Mouse (Mus musculus) midbrain, embryonic 11.5 days (tissue): Measurements from ENCODE around the gene Dennd1c. TPM values are rescaled to one million over a fixed set of nuclear protein-coding genes. Genes with fewer than 3 reads are reported as not detected.

Experiments used
- ATAC-seq: fragments of 200-750 bp; cut with Nextera tagmentation; 2 replicates; pipeline ENCODE4 v1.8.0; 2017; ENCODE audit warnings: moderate TSS enrichment, moderate library complexity; ENCODE audit not compliant: low FRiP score
- DNase-seq: peaks from one replicate; pipeline ENCODE4 v3.0.0; 2015; ENCODE audit warnings: low spot score; ENCODE audit errors: missing footprints
- H3K27ac ChIP-seq: fragments of 300-500 bp; sonication (generic); 2 replicates; pipeline ENCODE4 v1.5.1; 2014; ENCODE audit warnings: low read depth, low read length
- H3K27me3 ChIP-seq: fragments of 300-500 bp; sonication (generic); 2 replicates; pipeline ENCODE4 v1.6.1; 2014; ENCODE audit warnings: mild to moderate bottlenecking, low read length, moderate library complexity, mixed read lengths; ENCODE audit not compliant: control insufficient read depth, insufficient read depth
- H3K36me3 ChIP-seq: fragments of 300-500 bp; sonication (generic); 2 replicates; pipeline ENCODE4 v1.6.1; 2014; ENCODE audit warnings: mild to moderate bottlenecking, low read length, moderate library complexity, mixed read lengths; ENCODE audit not compliant: control insufficient read depth, insufficient read depth
- H3K4me1 ChIP-seq: fragments of 300-500 bp; sonication (generic); 2 replicates; pipeline ENCODE4 v1.6.1; 2014; ENCODE audit warnings: low read length; ENCODE audit not compliant: control insufficient read depth, insufficient read depth
- H3K4me2 ChIP-seq: fragments of 300-500 bp; sonication (generic); 2 replicates; pipeline ENCODE4 v1.6.1; 2014; ENCODE audit warnings: mild to moderate bottlenecking, moderate library complexity
- H3K4me3 ChIP-seq: fragments of 300-500 bp; sonication (generic); 2 replicates; pipeline ENCODE4 v1.5.1; 2014; ENCODE audit warnings: low read depth, low read length
- H3K9ac ChIP-seq: fragments of 300-500 bp; sonication (generic); 2 replicates; pipeline ENCODE4 v1.6.1; 2014; ENCODE audit warnings: low read length
- H3K9me3 ChIP-seq: fragments of 300-500 bp; sonication (generic); 2 replicates; pipeline ENCODE4 v1.6.1; 2016; ENCODE audit warnings: low read length; ENCODE audit not compliant: control insufficient read depth
- WGBS: fragments of 180-500 bp; shearing (Covaris S2); extraction: QIAGEN DNeasy Blood & Tissue Kit; methylation state at CpG from one replicate; pipeline ENCODE4 v1.1.7; 2014; 5-methylcytosine and 5-hydroxymethylcytosine counted together
- polyA plus RNA-seq: library from polyadenylated mRNA; unstranded; fragments of >200 nt; fragmentation: Nextera tagmentation; extraction: Ambion mirVana; gene quantifications from 2 replicates; pipeline ENCODE4 v1.2.1, GENCODE M21; 2014

Gene Dennd1c
- polyA plus RNA-seq, 1 experiment from 2014 or later: 2.2 TPM

- H3K27me3 ChIP-seq: no peaks in the 10 kb centered on the region
- no peak overlapping the region for H3K9ac ChIP-seq
Measured at GRCm38 (mm10) chr17:57038978-57039377, 39.3 kb downstream of the Dennd1c start.

GRCm38 (mm10) chr17:57032854-57033253 is 45.5 kb downstream of the Dennd1c start:
- no peak overlapping the region for H3K9ac ChIP-seq
- WGBS: 77% methylated on average over 4 of the region's 4 CpGs

More at GRCm38 (mm10) chr17:57038978-57039377, 39.3 kb downstream of the Dennd1c start:
- Histone ChIP-seq H3K4me2 (no peak overlapping the region), H3K36me3 (no peaks in the 10 kb centered on the region), H3K9me3 (no peaks in the 10 kb centered on the region), H3K4me3 (no peak overlapping the region), H3K27ac (no peak overlapping the region), H3K4me1 (no peaks in the 10 kb centered on the region)
- DNase-seq: no peak
- ATAC-seq: no peak
- WGBS: 39% methylated on average over 8 of the region's 8 CpGs

DNA sequence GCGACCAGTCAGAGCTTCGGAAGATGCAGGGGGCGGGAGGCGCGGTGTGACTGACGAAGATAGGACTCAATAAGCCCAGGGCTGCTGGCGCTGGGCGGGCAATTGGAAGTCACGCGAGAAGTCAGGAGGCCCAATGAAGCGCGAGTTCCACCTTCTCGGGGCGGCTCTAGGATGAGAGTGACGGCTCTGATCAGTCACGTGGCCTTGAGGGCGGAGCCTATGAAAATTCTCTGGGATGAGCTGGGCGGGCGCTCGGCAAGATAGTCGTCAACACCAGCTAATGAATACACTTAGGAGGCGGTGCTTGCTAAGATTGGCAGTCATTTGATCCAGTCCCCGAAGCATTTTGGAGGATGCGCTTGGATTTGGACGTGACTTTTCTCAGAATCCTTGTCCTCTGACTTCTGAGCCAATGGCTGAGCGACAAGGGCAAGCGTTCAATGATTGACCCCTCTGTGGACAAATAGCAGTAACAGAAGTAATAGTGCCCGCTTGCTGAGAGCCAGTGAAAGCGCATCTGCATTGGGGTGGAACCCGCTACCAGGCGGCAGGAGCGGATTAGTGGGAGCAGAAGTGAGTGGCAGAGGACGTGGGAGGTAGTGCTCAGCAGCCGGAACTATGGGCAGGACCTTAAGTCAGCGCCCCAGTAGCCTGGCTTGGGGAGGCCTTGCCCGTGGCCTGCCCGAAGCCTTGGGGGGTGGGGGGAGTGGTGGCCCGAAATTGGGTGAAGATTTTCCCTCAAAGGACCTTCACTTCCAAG is 46.5 kb downstream of the Dennd1c start:
- peak; percentile 99 for DNase-seq
- Histone ChIP-seq H3K4me2 (peak overlapping the region; percentile 49), H3K27me3 (no peaks in the 10 kb centered on the region), H3K9ac (peak overlapping the region; percentile 60), H3K36me3 (peaks cover 10% of the 10 kb centered on the region), H3K4me3 (peak overlapping the region; percentile 95), H3K9me3 (no peaks in the 10 kb centered on the region), H3K27ac (peak overlapping the region; percentile 63), H3K4me1 (peaks cover 14% of the 10 kb centered on the region)
- ATAC-seq: peak; percentile 98
- under 1% methylated on average over 38 of the region's 38 CpGs for WGBS

More at GRCm38 (mm10) chr17:57032854-57033253, 45.5 kb downstream of the Dennd1c start:
- 0 out of 2 replicates have a peak overlapping the region, but pooled peaks have one; percentile 49 for H3K4me2 ChIP-seq
- H3K9me3 ChIP-seq: no peaks in the 10 kb centered on the region
- DNase-seq (no peak), ATAC-seq (no peak)
- no peaks in the 10 kb centered on the region for H3K27me3 ChIP-seq
- H3K27ac ChIP-seq: no peak overlapping the region
- H3K36me3 ChIP-seq: peaks cover 1% of the 10 kb centered on the region
- no peak overlapping the region for H3K4me3 ChIP-seq
- peaks cover 14% of the 10 kb centered on the region for H3K4me1 ChIP-seq

- Histone ChIP-seq H3K4me1 (peaks cover 14% of the 10 kb centered on the region), H3K4me2 (peak within 1 kb of the TSS; percentile 88), H3K36me3 (peaks cover 10% of the 10 kb centered on the region), H3K27me3 (no peaks in the 10 kb centered on the region), H3K27ac (peak within 1 kb of the TSS; percentile 90), H3K9me3 (no peaks in the 10 kb centered on the region), H3K9ac (peak within 1 kb of the TSS; percentile 96), H3K4me3 (peak within 1 kb of the TSS; percentile 95)
- DNase-seq (peak; percentile 98), ATAC-seq (peak; percentile 0; the same call in 1 of the 2 replicates)
- under 1% methylated on average over 89 of the region's 99 CpGs for WGBS
Measured at GRCm38 (mm10) chr17:57030931-57031660, 47.2 kb downstream of the Dennd1c start, which contains the start of gene Khsrp. TSS of gene Khsrp (minus strand) at chr17:57031522.

- ATAC-seq (no peak), DNase-seq (no peak)
- H3K36me3 ChIP-seq: peaks cover 22% of the 10 kb centered on the region
- peaks cover 14% of the 10 kb centered on the region for H3K4me1 ChIP-seq
- peak overlapping the region; percentile 88 for H3K4me2 ChIP-seq
- H3K9ac ChIP-seq: peak overlapping the region; percentile 96
- no peaks in the 10 kb centered on the region for H3K9me3 ChIP-seq
- WGBS: 54% methylated on average over 8 of the region's 8 CpGs
- H3K27ac ChIP-seq: no peak overlapping the region
- no peaks in the 10 kb centered on the region for H3K27me3 ChIP-seq
- H3K4me3 ChIP-seq: peak overlapping the region; percentile 95
Measured at GRCm38 (mm10) chr17:57029691-57030090, 48.6 kb downstream of the Dennd1c start.

DNA sequence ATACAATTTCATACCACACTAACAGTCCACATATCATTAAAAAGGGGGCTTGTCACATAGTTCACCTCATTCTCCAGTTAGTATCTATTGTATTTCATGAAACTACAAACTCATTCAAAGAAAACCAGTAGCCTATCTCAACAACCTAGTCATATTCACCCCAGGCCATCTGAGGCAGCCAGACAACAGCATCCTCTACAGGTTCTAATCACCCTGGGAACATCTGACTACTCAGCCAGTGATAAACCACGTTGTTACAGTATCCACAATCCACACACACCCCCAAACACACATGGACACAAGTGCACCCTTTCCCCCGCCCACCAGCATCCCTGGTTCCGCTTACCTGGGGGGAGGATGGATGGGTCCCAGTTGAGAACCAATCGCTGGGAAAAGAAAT is 50.8 kb downstream of the Dennd1c start:
- H3K4me1 ChIP-seq: peaks cover 12% of the 10 kb centered on the region
- no peak overlapping the region for H3K27ac ChIP-seq
- DNase-seq (no peak), ATAC-seq (no peak)
- no peak overlapping the region for H3K4me2 ChIP-seq
- no peaks in the 10 kb centered on the region for H3K27me3 ChIP-seq
- H3K4me3 ChIP-seq: no peak overlapping the region
- H3K36me3 ChIP-seq: peaks cover 43% of the 10 kb centered on the region
- no peaks in the 10 kb centered on the region for H3K9me3 ChIP-seq
- H3K9ac ChIP-seq: no peak overlapping the region
- WGBS: 91% methylated on average over 4 of the region's 4 CpGs

GRCm38 (mm10) chr17:57020960-57021359 is 57.4 kb downstream of the Dennd1c start:
- WGBS: 94% methylated on average over 5 of the region's 5 CpGs

GRCm38 (mm10) chr17:57019693-57020092 is 58.6 kb downstream of the Dennd1c start:
- Histone ChIP-seq H3K9me3 (no peaks in the 10 kb centered on the region), H3K27ac (no peak overlapping the region), H3K36me3 (peaks cover 29% of the 10 kb centered on the region), H3K27me3 (no peaks in the 10 kb centered on the region), H3K4me3 (no peak overlapping the region), H3K9ac (no peak overlapping the region), H3K4me2 (no peak overlapping the region), H3K4me1 (no peaks in the 10 kb centered on the region)
- 84% methylated on average over 2 of the region's 2 CpGs for WGBS
- no peak for ATAC-seq
- DNase-seq: no peak

More at GRCm38 (mm10) chr17:57020960-57021359, 57.4 kb downstream of the Dennd1c start:
- no peaks in the 10 kb centered on the region for H3K9me3 ChIP-seq
- no peak overlapping the region for H3K27ac ChIP-seq
- H3K27me3 ChIP-seq: no peaks in the 10 kb centered on the region
- no peak overlapping the region for H3K4me3 ChIP-seq
- no peak overlapping the region for H3K9ac ChIP-seq
- no peak for ATAC-seq
- peaks cover 40% of the 10 kb centered on the region for H3K36me3 ChIP-seq
- no peak for DNase-seq
- no peak overlapping the region for H3K4me2 ChIP-seq
- H3K4me1 ChIP-seq: no peaks in the 10 kb centered on the region
